Mouse (Mus musculus) left cerebral cortex, adult 18-20 months (tissue): ENCODE data around the gene Sirt2. TPM values are rescaled to one million over a fixed set of nuclear protein-coding genes. Genes with fewer than 3 reads are reported as not detected.

ENCODE experiments used
- DNase-seq, 2 experiments: peaks; one replicate each; pipeline ENCODE4 v3.0.0; 2021 to 2022; ENCODE audit warnings: low spot score in 2 of 2, mixed read lengths in 1 of 2
- total RNA-seq, 2 experiments: library from RNA; stranded (reverse); gene quantifications; 2 replicates each; pipeline ENCODE4 v1.2.3; 2021

The Sirt2 gene
- total RNA-seq, 2 experiments from 2014 or later, result 120 to 122 TPM

DNA sequence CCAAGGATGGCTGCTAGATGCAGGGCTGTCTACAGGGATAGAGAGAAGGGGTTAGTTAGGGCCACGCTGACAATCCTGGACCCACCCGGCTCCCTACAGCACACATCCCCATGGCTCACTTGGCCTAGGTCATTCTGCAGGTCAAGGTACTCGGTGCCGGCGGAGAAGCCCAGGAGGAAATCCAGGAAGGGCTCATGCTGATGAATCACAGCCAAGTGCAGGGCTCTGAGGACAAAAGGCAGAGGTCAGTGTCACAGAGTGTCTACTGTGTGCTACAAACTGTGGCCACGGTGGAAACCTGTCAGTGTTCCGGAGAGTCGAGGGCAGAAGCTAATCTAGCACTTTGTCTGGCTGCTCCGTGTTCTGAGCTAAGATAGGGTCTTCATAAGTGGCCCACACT lies 4.6 kb upstream of the Sirt2 start:
- no peak for DNase-seq

GRCm38 (mm10) chr7:28765211-28765610 lies 1.3 kb upstream of the Sirt2 start:
- DNase-seq, result no peak

DNA sequence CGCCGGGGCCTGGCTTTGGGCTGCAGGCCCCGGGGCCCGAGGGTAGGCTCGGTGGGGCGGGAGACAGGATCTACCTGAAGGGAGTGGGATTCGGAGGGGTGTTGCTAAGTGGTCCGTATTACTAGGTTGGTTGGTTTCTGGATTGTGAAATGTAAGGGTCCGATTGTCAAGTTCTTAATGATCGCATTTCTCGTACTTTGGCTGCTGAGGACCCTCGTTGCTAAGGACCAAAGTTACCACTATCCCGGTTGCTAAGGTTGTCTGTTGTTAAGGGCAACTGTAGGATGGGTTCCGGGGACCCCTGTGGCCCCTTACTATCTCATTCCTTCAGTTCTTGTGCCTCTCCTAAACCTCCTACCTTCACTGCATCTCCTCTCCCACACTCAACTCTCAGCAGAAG lies 375 bp downstream of the Sirt2 start:
- DNase-seq, result no peak

DNA sequence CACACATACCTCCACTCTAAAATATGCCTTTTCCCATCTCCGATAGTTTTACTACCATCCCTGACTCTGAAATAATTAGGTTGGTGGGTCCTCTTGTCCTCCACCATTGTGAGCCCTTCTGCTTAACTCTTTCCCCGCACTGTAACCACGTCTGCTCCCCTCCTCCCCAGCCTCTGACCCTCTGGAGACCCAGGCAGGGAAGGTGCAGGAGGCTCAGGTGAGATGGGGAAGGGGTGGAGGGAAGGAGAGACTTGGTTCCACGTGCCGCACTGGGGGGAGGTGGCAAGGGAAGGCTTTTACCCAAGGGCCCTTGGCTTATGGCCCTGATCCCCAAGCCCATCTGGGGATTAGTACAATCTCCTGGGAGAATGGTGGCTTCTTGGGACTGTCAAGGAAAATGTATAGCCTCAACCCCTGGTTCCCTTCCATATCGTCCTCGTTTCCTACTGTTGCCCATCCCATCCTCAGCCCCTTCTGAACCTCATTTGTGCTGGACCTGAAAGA lies 979 bp downstream of the Sirt2 start, which contains the start of gene Nfkbib:
Gene Nfkbib (minus strand): TSS at position 51 of the 504 bp plus-strand sequence.
- no peak for DNase-seq

DNA sequence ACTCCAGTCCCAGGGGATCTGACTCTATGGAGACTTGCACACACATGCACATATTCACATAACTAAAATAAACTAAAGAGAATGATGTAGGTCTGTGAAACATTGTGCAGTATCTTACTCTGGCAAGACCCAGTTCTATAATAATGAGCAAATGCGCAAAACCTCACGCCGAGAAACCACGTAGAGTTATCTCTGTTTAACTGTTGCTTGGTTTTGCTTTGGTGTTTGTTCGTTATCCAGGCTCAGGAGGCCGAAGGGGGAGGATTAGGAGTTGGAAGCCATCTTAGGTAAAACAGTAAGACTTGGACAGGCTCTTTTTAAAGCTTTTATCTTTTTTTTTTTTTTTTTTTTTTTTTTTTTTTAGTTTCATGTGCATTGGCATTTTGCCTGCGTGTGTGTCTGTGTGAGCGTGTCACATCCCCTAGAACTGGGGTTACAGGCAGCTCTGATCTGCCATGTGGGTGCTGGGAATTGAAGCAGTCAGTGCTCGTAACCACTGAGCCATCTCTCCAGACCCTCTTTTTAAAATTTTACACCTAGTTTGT lies 3.0 kb downstream of the Sirt2 start:
- DNase-seq, result no peak

GRCm38 (mm10) chr7:28770309-28770708 lies 3.8 kb downstream of the Sirt2 start:
- no peak for DNase-seq

DNA sequence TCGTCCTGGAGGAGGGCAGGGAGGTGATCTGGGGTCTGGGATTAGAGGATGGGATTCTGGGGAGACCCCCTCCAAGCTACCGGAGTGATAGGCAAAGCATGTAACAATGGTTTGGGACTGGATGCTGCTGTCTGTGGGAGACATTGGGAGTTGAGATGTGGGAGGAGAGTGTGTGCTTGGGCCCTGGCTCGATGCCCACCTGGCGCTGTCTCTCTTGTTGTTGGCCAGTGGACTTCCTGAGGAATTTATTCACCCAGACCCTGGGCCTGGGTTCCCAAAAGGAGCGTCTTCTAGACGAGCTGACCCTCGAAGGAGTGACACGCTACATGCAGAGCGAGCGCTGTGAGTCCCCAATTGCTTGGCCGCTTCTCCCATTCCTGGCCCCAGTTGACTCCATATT lies 5.3 kb downstream of the Sirt2 start:
- DNase-seq, result no peak

- no peak for DNase-seq
Measured at GRCm38 (mm10) chr7:28773163-28773562, 6.6 kb downstream of the Sirt2 start.

- no peak for DNase-seq
Measured at GRCm38 (mm10) chr7:28774164-28774563, 7.6 kb downstream of the Sirt2 start.

- no peak for DNase-seq
Measured at GRCm38 (mm10) chr7:28775129-28775528, 8.6 kb downstream of the Sirt2 start.

DNA sequence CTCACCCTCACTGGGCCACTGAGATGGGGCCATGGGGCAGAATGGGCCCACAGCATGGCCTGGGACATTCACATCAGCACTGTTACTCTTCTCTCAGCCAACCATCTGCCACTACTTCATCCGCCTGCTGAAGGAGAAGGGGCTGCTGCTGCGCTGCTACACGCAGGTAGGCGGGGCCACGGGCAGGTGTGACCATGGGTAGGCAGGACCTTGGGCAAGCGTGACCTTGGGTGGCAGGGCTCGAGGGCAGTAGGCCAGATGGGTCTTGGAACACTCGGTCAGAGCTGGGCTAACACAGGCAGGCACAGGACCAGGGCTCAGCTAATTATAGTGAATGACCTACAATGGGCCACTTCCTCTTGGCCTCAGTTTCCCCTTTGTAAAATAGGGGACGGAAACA lies 12.3 kb downstream of the Sirt2 start:
- DNase-seq, result no peak

GRCm38 (mm10) chr7:28780067-28780658 lies 13.6 kb downstream of the Sirt2 start:
- peak; percentile 90 to 95 for DNase-seq

DNA sequence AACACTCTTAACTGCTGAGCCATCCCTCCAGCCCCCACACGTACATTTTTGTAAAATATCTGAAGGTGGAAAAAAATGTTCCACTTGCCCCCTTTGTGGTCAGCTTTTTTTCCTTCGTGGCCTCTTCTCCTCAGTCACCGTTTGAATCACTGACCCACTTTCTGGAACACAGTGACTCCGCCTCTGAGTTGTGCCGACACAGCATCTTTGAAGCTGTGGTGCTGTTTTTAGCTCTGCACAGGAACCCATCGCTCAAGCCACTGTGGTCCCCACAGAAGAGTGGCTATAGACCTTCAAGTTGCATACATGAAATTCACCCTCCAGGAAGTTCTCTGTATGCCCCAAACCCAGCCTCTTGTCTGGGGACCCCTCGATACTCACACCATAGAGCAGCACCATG lies 14.3 kb downstream of the Sirt2 start:
- DNase-seq, result peak; percentile 39 to 49

- no peak for DNase-seq
Measured at GRCm38 (mm10) chr7:28781261-28781663, 14.7 kb downstream of the Sirt2 start.

DNA sequence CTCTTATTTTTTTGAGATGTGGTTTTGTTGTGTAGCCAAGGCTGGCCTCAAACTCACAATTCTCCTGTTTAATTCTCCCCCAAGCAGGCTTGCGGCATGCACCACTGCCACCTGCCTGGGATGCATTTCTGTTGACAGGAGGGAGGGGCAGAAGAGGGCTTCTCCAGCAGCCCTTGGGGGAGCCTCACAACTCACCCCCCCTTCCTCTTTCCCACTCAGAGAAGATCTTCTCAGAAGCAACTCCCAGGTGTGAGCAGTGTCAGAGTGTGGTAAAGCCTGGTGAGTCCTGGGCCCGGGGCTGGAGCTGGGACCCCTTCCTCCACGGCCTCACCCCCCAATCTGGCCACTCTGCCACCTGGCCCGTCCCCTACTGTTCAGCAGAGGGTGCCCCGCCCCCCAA lies 18.6 kb downstream of the Sirt2 start:
- DNase-seq, result no peak

GRCm38 (mm10) chr7:28787884-28788283 lies 21.3 kb downstream of the Sirt2 start:
- no peak for DNase-seq

GRCm38 (mm10) chr7:28788307-28789195 lies 22.0 kb downstream of the Sirt2 start, which contains the start of gene Rinl:
TSS of gene Rinl (plus strand) at chr7:28788969.
- DNase-seq, result no peak

GRCm38 (mm10) chr7:28789235-28789634 lies 22.7 kb downstream of the Sirt2 start:
- DNase-seq, result no peak

- no peak for DNase-seq
Measured at GRCm38 (mm10) chr7:28790066-28790806, 23.7 kb downstream of the Sirt2 start.

- DNase-seq, result no peak
Measured at GRCm38 (mm10) chr7:28791706-28792105, 25.2 kb downstream of the Sirt2 start.
